Mouse (Mus musculus) gastrocnemius, postnatal 4 days (tissue): ENCODE measurements around the gene Celsr1. TPM values are rescaled to one million over a fixed set of nuclear protein-coding genes. Genes with fewer than 3 reads are reported as not detected.

Source experiments
- DNase-seq, 2 experiments: peaks; one replicate each; pipeline ENCODE4 v3.0.0; 2021 to 2022; ENCODE audit warnings: low spot score in 2 of 2, mixed read lengths in 2 of 2
- long read RNA-seq, 2 experiments: library from polyadenylated mRNA; stranded (forward); transcript quantifications; one replicate each; pipeline ENCODE4 v2.0.0; 2021
- total RNA-seq, 2 experiments: library from RNA; stranded (reverse); gene quantifications; 2 replicates each; pipeline ENCODE4 v1.2.3; 2021

The Celsr1 gene
- total RNA-seq, result 1 to 10 TPM; 1.6 to 1.7 TPM
- long read RNA-seq, experiment 1, partial matches to known transcripts, result 1 of 2 reads
- long read RNA-seq, experiment 1, other reads (novel, unspliced or antisense), result 1 of 2 reads
- long read RNA-seq, experiment 2, partial matches to known transcripts, result 0 of 2 reads
- long read RNA-seq, experiment 2, other reads (novel, unspliced or antisense), result 2 of 2 reads

- DNase-seq, result no peak
Observed at GRCm38 (mm10) chr15:86033191-86033841, at the start of gene Celsr1. Celsr1 (minus strand) TSS chr15:86033777.

- DNase-seq, result no peak
Observed at GRCm38 (mm10) chr15:86083261-86083741, 49.7 kb upstream of the Celsr1 start.

- DNase-seq, result no peak
Observed at GRCm38 (mm10) chr15:86082551-86082961, 49.0 kb upstream of the Celsr1 start.

- DNase-seq, result no peak
Observed at GRCm38 (mm10) chr15:86081654-86082053, 48.1 kb upstream of the Celsr1 start.

- no peak for DNase-seq
Observed at GRCm38 (mm10) chr15:86080408-86080807, 46.8 kb upstream of the Celsr1 start.

GRCm38 (mm10) chr15:86079876-86080275, 46.3 kb upstream of the Celsr1 start:
- no peak for DNase-seq

GRCm38 (mm10) chr15:86079467-86079866, 45.9 kb upstream of the Celsr1 start:
- DNase-seq, result no peak

GRCm38 (mm10) chr15:86078481-86079216, 45.1 kb upstream of the Celsr1 start:
- DNase-seq, result no peak

- no peak for DNase-seq
Observed at GRCm38 (mm10) chr15:86077934-86078333, 44.4 kb upstream of the Celsr1 start.

GRCm38 (mm10) chr15:86076378-86076777, 42.8 kb upstream of the Celsr1 start:
- DNase-seq, result no peak

GRCm38 (mm10) chr15:86076048-86076315, 42.4 kb upstream of the Celsr1 start:
- DNase-seq, result no peak

GRCm38 (mm10) chr15:86075305-86076047, 41.9 kb upstream of the Celsr1 start:
- DNase-seq, result no peak

GRCm38 (mm10) chr15:86074171-86074937, 40.8 kb upstream of the Celsr1 start:
- DNase-seq, result no peak

GRCm38 (mm10) chr15:86071166-86071565, 37.6 kb upstream of the Celsr1 start:
- no peak for DNase-seq

- no peak for DNase-seq
Observed at GRCm38 (mm10) chr15:86070368-86070767, 36.8 kb upstream of the Celsr1 start.

- DNase-seq, result no peak
Observed at GRCm38 (mm10) chr15:86069011-86069791, 35.6 kb upstream of the Celsr1 start.

- DNase-seq, result no peak
Observed at GRCm38 (mm10) chr15:86067941-86068495, 34.4 kb upstream of the Celsr1 start.

GRCm38 (mm10) chr15:86067581-86067910, 34.0 kb upstream of the Celsr1 start:
- no peak for DNase-seq

- no peak for DNase-seq
Observed at GRCm38 (mm10) chr15:86066836-86067580, 33.4 kb upstream of the Celsr1 start.
